Mouse (Mus musculus) embryonic fibroblast, embryonic 13.5 days (primary cell): ENCODE results near the gene Phactr1.

ENCODE experiments used
- CTCF ChIP-seq: IDR thresholded peaks from 2 replicates; pipeline ENCODE4 v1.5.1; 2011; ENCODE audit warnings: mild to moderate bottlenecking, control low read depth, low read length, moderate library complexity, borderline replicate concordance; ENCODE audit not compliant: insufficient read depth
- POLR2A ChIP-seq: IDR thresholded peaks from 2 replicates; pipeline ENCODE4 v1.6.1; 2011; ENCODE audit warnings: low read depth, mild to moderate bottlenecking, control low read depth, low read length, moderate library complexity

DNA sequence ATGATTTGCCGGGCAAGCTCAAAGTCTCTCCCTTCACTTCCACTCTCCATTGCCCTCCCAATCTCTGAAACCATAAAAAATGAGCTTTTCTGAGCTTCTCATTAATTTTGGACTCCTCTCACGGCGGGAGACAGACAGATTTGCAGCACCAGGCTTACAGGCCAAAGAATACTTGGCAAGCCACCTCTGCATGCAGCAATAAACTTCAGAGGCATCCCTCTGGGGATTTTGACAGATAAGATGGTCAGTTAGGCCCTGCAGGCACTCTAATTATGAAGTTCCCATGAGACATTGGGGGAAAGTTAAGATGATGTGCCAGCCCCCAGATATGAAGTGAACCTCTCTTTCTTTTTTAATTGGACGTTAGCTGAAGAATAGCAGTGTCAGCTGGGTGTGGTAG is 300.2 kb downstream of the Phactr1 start:
- TF ChIP-seq POLR2A (no peak), CTCF (no peak)
